Mouse (Mus musculus) neural tube, embryonic 15.5 days (tissue): Measurements from ENCODE around the gene Lamp1. TPM values are rescaled to one million over a fixed set of nuclear protein-coding genes. Genes with fewer than 3 reads are reported as not detected.

Source experiments
- ATAC-seq: fragments of 200-750 bp; cut with Nextera tagmentation; 2 replicates; pipeline ENCODE4 v1.8.0; 2017; ENCODE audit warnings: mild to moderate bottlenecking, moderate TSS enrichment, moderate library complexity; ENCODE audit not compliant: low FRiP score
- H3K27ac ChIP-seq: fragments of 300-500 bp; sonication (generic); replicated peaks from 2 replicates; pipeline ENCODE4 v1.5.1; 2015; ENCODE audit warnings: mild to moderate bottlenecking, inconsistent platforms
- H3K27me3 ChIP-seq: fragments of 300-500 bp; sonication (generic); replicated peaks from 2 replicates; pipeline ENCODE4 v1.6.1; 2015; ENCODE audit warnings: inconsistent platforms
- H3K36me3 ChIP-seq: fragments of 300-500 bp; sonication (generic); 2 replicates; pipeline ENCODE4 v1.6.1; 2015; ENCODE audit warnings: inconsistent platforms
- H3K4me1 ChIP-seq: fragments of 300-500 bp; sonication (generic); 2 replicates; pipeline ENCODE4 v1.6.1; 2015; ENCODE audit warnings: inconsistent platforms
- H3K4me2 ChIP-seq: fragments of 300-500 bp; sonication (generic); 2 replicates; pipeline ENCODE4 v1.6.1; 2015; ENCODE audit warnings: inconsistent platforms, mild to moderate bottlenecking, moderate library complexity
- H3K4me3 ChIP-seq: fragments of 300-500 bp; sonication (generic); replicated peaks from 2 replicates; pipeline ENCODE4 v1.5.1; 2015; ENCODE audit warnings: mild to moderate bottlenecking, inconsistent platforms
- H3K9ac ChIP-seq: fragments of 300-500 bp; sonication (generic); replicated peaks from 2 replicates; pipeline ENCODE4 v1.6.1; 2015; ENCODE audit warnings: mild to moderate bottlenecking, inconsistent platforms
- H3K9me3 ChIP-seq: fragments of 300-500 bp; sonication (generic); replicated peaks from 2 replicates; pipeline ENCODE4 v1.6.1; 2016; ENCODE audit warnings: inconsistent platforms
- WGBS: fragments of 180-500 bp; shearing (Covaris S2); methylation state at CpG from one replicate; pipeline ENCODE4 v1.1.7; 2015; ENCODE audit warnings: mixed read lengths; 5-methylcytosine and 5-hydroxymethylcytosine counted together
- polyA plus RNA-seq: library from polyadenylated mRNA; unstranded; fragments of >200 nt; fragmentation: Nextera tagmentation; extraction: Ambion mirVana; gene quantifications from 2 replicates; pipeline ENCODE4 v1.2.1, GENCODE M21; 2015

Gene Lamp1
- polyA plus RNA-seq, 1 experiment from 2014 or later, result 286 TPM

DNA sequence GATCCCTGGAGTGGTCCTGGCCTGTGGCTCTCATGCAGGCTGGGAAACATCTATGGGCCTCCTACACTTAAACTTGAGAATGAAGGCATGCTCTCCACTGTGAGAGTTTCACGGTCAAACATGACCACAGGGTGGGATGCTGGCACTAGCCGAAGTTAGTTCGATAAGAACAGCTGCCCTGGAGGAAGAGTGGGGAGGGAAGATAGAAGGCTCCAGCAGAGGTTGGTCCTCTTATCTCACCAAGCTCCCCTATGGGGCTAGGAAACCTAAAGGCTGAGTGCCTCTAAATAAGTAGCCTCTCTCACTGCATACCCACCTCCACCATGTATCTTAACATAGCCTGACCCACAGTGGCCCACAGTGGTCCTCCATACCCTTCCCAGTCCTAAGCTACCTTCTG lies 43.8 kb downstream of the Lamp1 start:
- no peaks in the 10 kb centered on the region for H3K9me3 ChIP-seq
- H3K36me3 ChIP-seq, result no peaks in the 10 kb centered on the region
- ATAC-seq, result no peak
- no peak overlapping the region for H3K9ac ChIP-seq
- H3K4me2 ChIP-seq, result no peak overlapping the region
- H3K27ac ChIP-seq, result no peak overlapping the region
- H3K27me3 ChIP-seq, result peaks cover 27% of the 10 kb centered on the region
- H3K4me1 ChIP-seq, result peaks cover 18% of the 10 kb centered on the region
- H3K4me3 ChIP-seq, result no peak overlapping the region
- 93% methylated on average over 3 of the region's 3 CpGs for WGBS

DNA sequence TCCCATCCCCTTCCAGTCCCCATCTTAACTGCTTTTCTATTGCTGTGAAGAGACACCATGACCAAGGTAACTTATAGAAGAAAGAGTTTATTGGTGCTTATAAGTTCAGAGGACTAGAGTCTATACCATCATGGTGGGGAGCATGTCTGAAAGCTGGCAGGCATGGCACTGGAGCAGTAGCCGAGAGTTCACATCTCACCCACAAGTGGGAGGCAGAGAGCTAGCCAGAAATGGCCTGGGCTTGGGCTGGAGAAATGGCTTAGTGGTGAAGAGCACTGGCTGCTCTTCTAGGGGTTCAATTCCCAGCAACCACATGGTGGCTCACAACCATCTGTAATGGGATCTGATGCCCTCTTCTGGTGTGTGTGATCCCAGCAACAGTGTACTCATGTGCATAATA lies 44.5 kb downstream of the Lamp1 start:
- no peaks in the 10 kb centered on the region for H3K36me3 ChIP-seq
- no peak overlapping the region for H3K4me3 ChIP-seq
- no peaks in the 10 kb centered on the region for H3K9me3 ChIP-seq
- H3K4me1 ChIP-seq, result peaks cover 18% of the 10 kb centered on the region
- no peak overlapping the region for H3K27ac ChIP-seq
- no peak overlapping the region for H3K9ac ChIP-seq
- peaks cover 27% of the 10 kb centered on the region for H3K27me3 ChIP-seq
- 69% methylated on average over 1 of the region's 1 CpGs for WGBS
- no peak for ATAC-seq
- no peak overlapping the region for H3K4me2 ChIP-seq

GRCm38 (mm10) chr8:13204371-13205140 lies 45.6 kb downstream of the Lamp1 start:
- Histone ChIP-seq H3K4me2 (no peak overlapping the region), H3K9ac (no peak overlapping the region), H3K4me3 (no peak overlapping the region), H3K27ac (no peak overlapping the region), H3K4me1 (peaks cover 16% of the 10 kb centered on the region), H3K9me3 (no peaks in the 10 kb centered on the region), H3K27me3 (peaks cover 27% of the 10 kb centered on the region), H3K36me3 (no peaks in the 10 kb centered on the region)
- WGBS, result 75% methylated on average over 12 of the region's 12 CpGs
- ATAC-seq, result no peak

DNA sequence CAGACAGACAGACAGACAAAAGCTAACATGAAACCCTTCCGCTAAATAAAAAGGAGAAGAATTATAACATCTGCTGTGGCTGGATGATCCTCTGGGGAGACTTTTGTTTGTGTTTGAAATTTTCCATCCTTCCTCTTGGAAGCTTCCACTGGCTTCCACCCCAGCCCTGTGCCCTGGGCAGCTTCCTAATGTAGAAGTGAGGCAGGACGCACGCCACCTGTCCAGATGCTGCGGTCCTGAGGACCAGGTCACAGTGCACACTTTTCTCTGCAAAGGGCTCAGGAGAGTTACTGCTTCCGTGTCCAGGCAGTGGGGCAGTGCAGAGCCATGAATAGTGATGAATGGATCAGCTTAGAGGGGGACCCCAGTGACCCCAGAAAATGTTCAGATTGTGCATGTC lies 46.4 kb downstream of the Lamp1 start:
- H3K9me3 ChIP-seq, result no peaks in the 10 kb centered on the region
- 87% methylated on average over 5 of the region's 5 CpGs for WGBS
- H3K27ac ChIP-seq, result no peak overlapping the region
- H3K4me2 ChIP-seq, result no peak overlapping the region
- H3K36me3 ChIP-seq, result no peaks in the 10 kb centered on the region
- peaks cover 27% of the 10 kb centered on the region for H3K27me3 ChIP-seq
- H3K9ac ChIP-seq, result no peak overlapping the region
- peaks cover 10% of the 10 kb centered on the region for H3K4me1 ChIP-seq
- no peak overlapping the region for H3K4me3 ChIP-seq
- ATAC-seq, result no peak

DNA sequence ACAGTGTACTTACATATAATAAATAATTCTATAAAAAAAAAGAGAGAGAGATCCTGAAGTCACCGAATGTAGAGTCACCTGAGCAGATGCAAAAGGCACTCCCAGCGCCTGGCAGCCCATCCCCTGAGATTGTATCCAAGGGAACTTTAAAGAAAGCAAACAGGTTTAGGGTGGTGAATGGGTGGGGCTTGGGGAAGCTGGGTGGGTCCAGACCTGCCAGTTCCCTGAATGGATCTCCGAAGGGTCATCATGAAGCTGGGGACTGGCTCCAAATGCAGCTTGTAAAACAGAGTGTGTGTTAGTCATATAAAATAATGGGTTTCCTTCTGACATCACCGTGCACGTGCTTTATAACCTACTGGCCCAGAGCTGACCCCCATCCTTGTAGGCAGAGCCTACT lies 47.3 kb downstream of the Lamp1 start:
- Histone ChIP-seq H3K9me3 (no peaks in the 10 kb centered on the region), H3K4me1 (peaks cover 2% of the 10 kb centered on the region), H3K27ac (no peak overlapping the region), H3K27me3 (peaks cover 22% of the 10 kb centered on the region), H3K4me2 (no peak overlapping the region), H3K9ac (no peak overlapping the region), H3K36me3 (no peaks in the 10 kb centered on the region), H3K4me3 (no peak overlapping the region)
- no peak for ATAC-seq
- 33% methylated on average over 5 of the region's 5 CpGs for WGBS

DNA sequence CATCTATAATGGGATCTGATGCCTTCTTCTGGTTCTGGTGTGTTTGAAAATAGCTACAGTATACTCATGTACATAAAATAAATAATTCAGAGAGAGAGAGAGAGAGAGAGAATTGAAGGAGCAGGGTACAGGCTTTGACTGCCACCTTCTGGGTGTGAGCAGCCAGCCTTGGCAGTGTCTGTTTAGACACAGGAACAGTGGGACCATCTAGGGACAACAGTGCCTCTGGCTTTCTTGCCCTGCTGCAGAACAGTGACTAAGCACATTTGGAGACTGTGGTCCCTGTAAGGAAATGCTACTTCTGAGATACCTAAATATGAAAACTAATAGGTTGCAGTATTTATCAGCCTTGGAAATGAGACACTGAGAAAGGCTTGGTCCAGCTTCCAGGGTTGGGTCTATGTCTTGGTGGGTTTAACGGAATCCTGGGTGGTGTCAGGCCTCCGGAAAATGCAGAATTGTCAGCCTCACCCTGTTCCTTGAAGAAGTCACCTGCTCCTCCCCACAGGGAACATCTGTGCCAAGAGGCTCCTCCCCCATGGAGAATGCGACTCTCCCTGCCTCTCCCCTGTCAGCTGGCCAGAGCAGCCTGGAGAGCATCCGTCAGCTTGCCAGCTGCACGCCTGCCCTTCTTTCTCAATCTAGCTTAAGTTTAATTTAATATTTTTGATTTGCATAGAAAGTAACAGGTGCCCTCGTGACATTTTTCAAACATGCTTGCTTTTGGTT lies 49.8 kb downstream of the Lamp1 start:
- no peak overlapping the region for H3K4me3 ChIP-seq
- no peaks in the 10 kb centered on the region for H3K9me3 ChIP-seq
- H3K36me3 ChIP-seq, result no peaks in the 10 kb centered on the region
- H3K4me1 ChIP-seq, result peaks cover 7% of the 10 kb centered on the region
- ATAC-seq, result no peak
- WGBS, result 52% methylated on average over 6 of the region's 6 CpGs
- no peak overlapping the region for H3K27ac ChIP-seq
- H3K4me2 ChIP-seq, result no peak overlapping the region
- no peak overlapping the region for H3K9ac ChIP-seq
- H3K27me3 ChIP-seq, result no peaks in the 10 kb centered on the region

- Histone ChIP-seq H3K27me3 (no peaks in the 10 kb centered on the region), H3K9ac (no peak overlapping the region), H3K4me2 (no peak overlapping the region), H3K36me3 (no peaks in the 10 kb centered on the region), H3K4me1 (peaks cover 10% of the 10 kb centered on the region), H3K9me3 (no peaks in the 10 kb centered on the region), H3K4me3 (no peak overlapping the region), H3K27ac (no peak overlapping the region)
- ATAC-seq, result no peak
- WGBS, result 42% methylated on average over 1 of the region's 1 CpGs
Observed at GRCm38 (mm10) chr8:13209770-13210169, 50.8 kb downstream of the Lamp1 start.

DNA sequence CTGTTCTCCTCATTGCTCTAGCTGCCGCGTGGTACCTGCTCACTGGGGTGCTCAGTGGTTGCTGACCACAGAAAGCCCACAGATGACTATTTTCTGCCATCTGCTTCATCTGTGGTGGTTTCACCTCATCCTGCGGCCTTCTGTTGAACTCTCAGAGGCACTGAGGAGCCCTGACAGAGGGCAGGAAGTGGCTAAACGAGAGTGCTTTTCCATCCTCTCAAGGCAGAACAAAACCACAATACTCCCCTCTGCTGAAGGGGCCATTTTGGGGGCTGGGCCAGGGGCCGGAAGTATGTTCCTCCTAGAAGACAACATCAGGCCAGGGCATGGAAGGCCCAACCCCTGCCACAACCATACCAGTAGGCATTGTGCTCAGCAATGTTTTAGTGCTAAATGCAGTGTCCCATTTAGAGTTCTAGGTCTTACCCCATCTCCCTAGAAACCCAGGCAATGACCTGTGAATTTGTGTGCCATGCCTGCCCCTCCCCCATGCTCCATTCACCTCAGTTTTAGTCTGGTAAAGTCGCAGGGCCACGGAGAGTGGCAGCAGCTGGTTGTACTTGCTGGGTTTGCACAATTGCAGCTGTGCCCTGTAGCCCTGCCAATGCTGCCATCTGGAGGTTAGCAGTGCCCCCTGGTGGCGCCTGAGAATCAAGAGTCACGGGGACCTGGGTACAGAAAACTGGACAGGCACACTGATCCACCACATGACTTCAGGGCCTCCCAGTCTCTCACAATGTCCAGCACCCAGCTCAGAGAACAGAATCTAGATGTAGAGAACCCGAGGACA lies 54.7 kb downstream of the Lamp1 start:
- Histone ChIP-seq H3K4me3 (no peak overlapping the region), H3K9ac (no peak overlapping the region), H3K9me3 (no peaks in the 10 kb centered on the region), H3K36me3 (no peaks in the 10 kb centered on the region), H3K4me1 (peaks cover 10% of the 10 kb centered on the region), H3K4me2 (peak overlapping the region; percentile 50; the same call in 1 of the 2 replicates), H3K27me3 (no peaks in the 10 kb centered on the region), H3K27ac (no peak overlapping the region)
- 27% methylated on average over 10 of the region's 10 CpGs for WGBS
- peak; percentile 78 for ATAC-seq

DNA sequence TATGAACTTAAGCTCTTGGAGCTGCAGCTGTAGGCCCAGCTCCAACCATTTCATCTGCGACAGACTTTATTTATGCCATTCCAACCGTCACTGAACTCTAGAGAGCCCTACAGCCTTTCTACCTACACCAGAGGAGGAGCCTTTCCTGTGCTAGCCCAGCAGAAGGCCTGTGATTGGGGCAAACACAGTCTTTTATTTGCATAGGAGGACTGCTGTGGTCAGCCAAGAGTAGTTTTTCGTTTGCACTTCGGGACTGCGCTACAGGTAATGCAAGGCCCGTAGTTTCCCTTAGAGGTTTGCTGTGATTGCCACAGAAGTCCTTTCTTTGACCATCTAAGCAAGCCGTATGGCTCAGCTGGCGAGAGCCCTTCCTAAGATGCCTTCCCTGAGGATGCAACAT lies 57.4 kb downstream of the Lamp1 start:
- WGBS, result 55% methylated on average over 8 of the region's 8 CpGs
- H3K4me3 ChIP-seq, result no peak overlapping the region
- no peak for ATAC-seq
- no peaks in the 10 kb centered on the region for H3K9me3 ChIP-seq
- H3K27me3 ChIP-seq, result no peaks in the 10 kb centered on the region
- H3K4me1 ChIP-seq, result peaks cover 10% of the 10 kb centered on the region
- H3K4me2 ChIP-seq, result no peak overlapping the region
- no peak overlapping the region for H3K27ac ChIP-seq
- no peaks in the 10 kb centered on the region for H3K36me3 ChIP-seq
- no peak overlapping the region for H3K9ac ChIP-seq

- WGBS, result 52% methylated on average over 5 of the region's 5 CpGs
- Histone ChIP-seq H3K4me2 (no peak overlapping the region), H3K4me3 (no peak overlapping the region)
Observed at GRCm38 (mm10) chr8:13217093-13217492, 58.1 kb downstream of the Lamp1 start.

GRCm38 (mm10) chr8:13217986-13218385 lies 59.0 kb downstream of the Lamp1 start:
- H3K9ac ChIP-seq, result no peak overlapping the region
- no peaks in the 10 kb centered on the region for H3K9me3 ChIP-seq
- H3K4me1 ChIP-seq, result peaks cover 10% of the 10 kb centered on the region
- no peaks in the 10 kb centered on the region for H3K36me3 ChIP-seq
- H3K4me2 ChIP-seq, result no peak overlapping the region
- H3K27me3 ChIP-seq, result no peaks in the 10 kb centered on the region
- no peak overlapping the region for H3K4me3 ChIP-seq
- no peak for ATAC-seq
- no peak overlapping the region for H3K27ac ChIP-seq

More at GRCm38 (mm10) chr8:13217093-13217492, 58.1 kb downstream of the Lamp1 start:
- H3K4me1 ChIP-seq, result peaks cover 10% of the 10 kb centered on the region
- no peaks in the 10 kb centered on the region for H3K9me3 ChIP-seq
- no peak overlapping the region for H3K9ac ChIP-seq
- H3K27me3 ChIP-seq, result no peaks in the 10 kb centered on the region
- ATAC-seq, result no peak
- H3K27ac ChIP-seq, result no peak overlapping the region
- H3K36me3 ChIP-seq, result no peaks in the 10 kb centered on the region
